Mouse (Mus musculus) kidney, adult 2 months (tissue): Measurements from ENCODE around the gene Mtmr3.

Experiments
- CTCF ChIP-seq: fragments of 200-500 bp; conservative IDR thresholded peaks from 2 replicates; pipeline ENCODE4 v1.5.1; 2011; ENCODE audit warnings: low read depth, mild to moderate bottlenecking, control low read depth, low read length, moderate library complexity, mixed read lengths; ENCODE audit not compliant: insufficient read depth, insufficient read length
- POLR2A ChIP-seq: fragments of 200-500 bp; IDR thresholded peaks from one replicate; pipeline ENCODE4 v1.6.1; 2011; ENCODE audit warnings: low read depth, low read length, control low read depth

- TF ChIP-seq POLR2A: no peak
- TF ChIP-seq CTCF: no peak
Observed at GRCm38 (mm10) chr11:4462868-4463267, 131.8 kb downstream of the Mtmr3 start.
